Mouse (Mus musculus): ENCODE measurements around the gene Rita1. TPM values are rescaled to one million over a fixed set of nuclear protein-coding genes. Genes with fewer than 3 reads are reported as not detected.

The Rita1 gene
- polyA plus RNA-seq, 1 experiment from 2014 or later, result 8.9 TPM

DNA sequence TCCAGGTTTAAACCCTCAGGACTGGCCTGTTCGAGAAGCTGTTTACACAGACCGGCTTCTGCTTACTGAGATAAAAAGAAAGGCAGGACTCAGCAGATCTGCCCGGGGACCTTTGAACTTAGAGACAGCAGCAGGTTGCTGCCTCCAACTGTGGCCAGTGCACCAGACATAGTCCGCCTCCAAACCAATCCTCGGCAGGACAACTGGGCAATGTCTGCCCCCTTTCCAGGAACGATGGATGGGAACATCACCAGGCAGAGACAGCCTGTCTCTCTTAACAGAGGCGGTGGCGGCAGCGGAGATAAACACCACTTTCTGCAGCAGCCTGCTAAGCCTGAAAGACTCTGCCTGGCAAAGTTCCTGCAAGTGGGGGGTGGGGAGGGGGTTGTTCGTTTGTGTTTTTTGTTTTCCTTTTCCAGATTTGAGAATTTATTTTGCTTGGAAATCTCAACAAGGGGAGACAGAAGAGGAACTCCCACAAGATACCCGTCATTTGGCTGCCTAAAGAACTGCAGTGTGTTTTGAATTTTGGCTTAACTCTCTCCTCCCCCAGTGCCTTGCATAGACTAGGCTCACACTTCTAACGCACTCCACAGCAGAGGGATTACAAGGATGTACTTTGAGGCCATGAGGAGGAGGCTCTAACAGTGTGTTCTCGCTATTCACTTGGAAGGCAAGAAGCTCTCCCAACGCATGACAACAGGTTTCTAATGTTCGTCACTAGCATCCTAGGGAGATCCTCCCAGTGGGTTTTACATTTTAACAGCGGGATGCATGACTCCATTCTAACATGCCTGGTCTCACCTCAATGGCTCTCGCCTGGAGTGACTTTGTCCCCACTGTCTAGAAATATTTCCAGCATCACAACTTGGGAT lies 25.4 kb downstream of the Rita1 start:
- 10% methylated on average over 17 of the region's 17 CpGs for WGBS

DNA sequence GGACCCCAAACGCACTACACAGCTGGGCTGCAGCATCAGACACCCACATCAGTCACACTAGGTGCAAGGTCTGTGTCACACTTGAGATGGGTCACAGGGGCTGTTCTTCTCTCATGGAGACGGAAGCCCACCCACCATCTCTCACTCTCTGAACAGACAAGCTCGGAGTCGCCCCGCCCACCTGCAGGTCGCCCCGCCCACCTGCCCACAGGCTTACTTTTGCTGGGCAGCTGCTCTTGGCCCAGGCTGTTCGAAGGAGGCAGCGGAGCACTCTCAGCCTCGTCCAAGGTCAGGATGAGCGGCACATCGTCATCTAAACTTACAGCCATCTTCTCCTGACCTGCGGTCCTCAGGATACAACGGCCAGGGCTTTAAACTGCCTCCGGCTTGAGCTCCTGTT lies 27.4 kb downstream of the Rita1 start:
- Histone ChIP-seq H3K9me3 (ENCODE audit: control insufficient read depth, low read length) (no peaks in the 10 kb centered on the region), H3K4me3 (ENCODE audit: low read depth, low read length) (no peak overlapping the region), H3K36me3 (ENCODE audit: control insufficient read depth, insufficient read depth, low read length) (no peaks in the 10 kb centered on the region), H3K9ac (ENCODE audit: low read length) (no peak overlapping the region), H3K27ac (ENCODE audit: low read depth, low read length) (no peak overlapping the region), H3K4me1 (ENCODE audit: control insufficient read depth, insufficient read depth, low read length) (peaks cover 13% of the 10 kb centered on the region; the same call in 1 of the 2 replicates), H3K27me3 (ENCODE audit: control insufficient read depth, insufficient read depth, low read length) (no peaks in the 10 kb centered on the region), H3K4me2 (no peak overlapping the region)
- DNase-seq (ENCODE audit: low spot score, missing footprints) (no peak), ATAC-seq (ENCODE audit: low FRiP score) (no peak)
- WGBS, result 36% methylated on average over 15 of the region's 15 CpGs

More for the DNA sequence above, 25.4 kb downstream of the Rita1 start:
- DNase-seq (ENCODE audit: low spot score, missing footprints) (no peak), ATAC-seq (ENCODE audit: low FRiP score) (no peak)
- peaks cover 13% of the 10 kb centered on the region; the same call in 1 of the 2 replicates for H3K4me1 ChIP-seq (ENCODE audit: control insufficient read depth, insufficient read depth, low read length)
- H3K27ac ChIP-seq (ENCODE audit: low read depth, low read length), result no peak overlapping the region
- H3K9me3 ChIP-seq (ENCODE audit: control insufficient read depth, low read length), result no peaks in the 10 kb centered on the region
- peak overlapping the region; percentile 79; the same call in 1 of the 2 replicates for H3K9ac ChIP-seq (ENCODE audit: low read length)
- no peaks in the 10 kb centered on the region for H3K36me3 ChIP-seq (ENCODE audit: control insufficient read depth, insufficient read depth, low read length)
- no peaks in the 10 kb centered on the region for H3K27me3 ChIP-seq (ENCODE audit: control insufficient read depth, insufficient read depth, low read length)
- peak overlapping the region; percentile 70 for H3K4me2 ChIP-seq
- H3K4me3 ChIP-seq (ENCODE audit: low read depth, low read length), result no peak overlapping the region

DNA sequence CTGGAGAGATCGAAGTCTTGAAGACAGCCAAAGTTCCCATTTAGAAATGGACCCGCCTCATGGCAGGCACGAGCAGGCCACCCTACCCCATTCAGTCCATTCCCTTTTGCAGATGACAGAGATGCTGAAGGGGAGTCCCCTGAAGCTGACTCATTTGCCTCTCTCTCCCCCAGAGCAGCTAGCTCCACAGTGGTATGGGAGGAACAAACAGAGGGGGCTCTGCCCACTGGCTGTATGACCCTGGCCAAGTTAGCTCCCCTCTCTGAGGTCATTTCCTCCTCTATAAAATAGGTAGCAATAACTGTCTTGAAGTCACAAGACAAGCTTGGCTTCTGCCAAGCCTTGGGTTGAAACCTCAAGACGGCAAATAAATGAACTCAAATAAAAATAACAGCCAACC lies 28.9 kb downstream of the Rita1 start:
- ATAC-seq (ENCODE audit: low FRiP score) (no peak), DNase-seq (ENCODE audit: low spot score, missing footprints) (no peak)
- 95% methylated on average over 4 of the region's 4 CpGs for WGBS
- Histone ChIP-seq H3K9ac (ENCODE audit: low read length) (no peak overlapping the region), H3K27ac (ENCODE audit: low read depth, low read length) (no peak overlapping the region), H3K4me3 (ENCODE audit: low read depth, low read length) (no peak overlapping the region), H3K4me1 (ENCODE audit: control insufficient read depth, insufficient read depth, low read length) (peaks cover 16% of the 10 kb centered on the region; the same call in 1 of the 2 replicates), H3K9me3 (ENCODE audit: control insufficient read depth, low read length) (no peaks in the 10 kb centered on the region), H3K27me3 (ENCODE audit: control insufficient read depth, insufficient read depth, low read length) (no peaks in the 10 kb centered on the region), H3K36me3 (ENCODE audit: control insufficient read depth, insufficient read depth, low read length) (no peaks in the 10 kb centered on the region), H3K4me2 (no peak overlapping the region)

DNA sequence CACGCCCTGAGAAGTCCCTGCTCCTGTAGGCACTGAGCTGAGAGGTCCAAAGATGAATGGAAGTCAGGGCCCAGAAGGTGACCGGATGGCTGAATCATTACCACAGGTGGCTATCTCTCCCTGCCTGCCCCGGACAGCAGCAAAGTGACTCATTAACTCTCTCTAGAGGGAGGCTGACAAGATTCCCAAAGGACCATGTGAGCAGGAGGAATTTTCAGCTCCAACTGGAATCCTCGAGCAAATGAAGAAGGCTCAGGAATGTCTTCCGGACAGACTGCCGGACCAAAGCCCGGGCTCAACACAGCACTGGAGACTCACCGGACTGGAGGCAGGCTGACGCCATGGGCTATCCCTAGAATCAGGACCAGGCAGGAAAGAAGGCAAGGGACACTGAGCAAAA lies 30.4 kb downstream of the Rita1 start:
- H3K9me3 ChIP-seq (ENCODE audit: control insufficient read depth, low read length), result no peaks in the 10 kb centered on the region
- no peak overlapping the region for H3K4me3 ChIP-seq (ENCODE audit: low read depth, low read length)
- H3K4me2 ChIP-seq, result no peak overlapping the region
- no peak overlapping the region for H3K9ac ChIP-seq (ENCODE audit: low read length)
- no peaks in the 10 kb centered on the region for H3K27me3 ChIP-seq (ENCODE audit: control insufficient read depth, insufficient read depth, low read length)
- H3K4me1 ChIP-seq (ENCODE audit: control insufficient read depth, insufficient read depth, low read length), result peaks cover 8% of the 10 kb centered on the region; the same call in 1 of the 2 replicates
- WGBS, result 89% methylated on average over 9 of the region's 9 CpGs
- no peak overlapping the region for H3K27ac ChIP-seq (ENCODE audit: low read depth, low read length)
- ATAC-seq (ENCODE audit: low FRiP score), result no peak
- DNase-seq (ENCODE audit: low spot score, missing footprints), result no peak
- H3K36me3 ChIP-seq (ENCODE audit: control insufficient read depth, insufficient read depth, low read length), result no peaks in the 10 kb centered on the region

- Histone ChIP-seq H3K36me3 (ENCODE audit: control insufficient read depth, insufficient read depth, low read length) (no peaks in the 10 kb centered on the region), H3K4me1 (ENCODE audit: control insufficient read depth, insufficient read depth, low read length) (peaks cover 7% of the 10 kb centered on the region; the same call in 1 of the 2 replicates), H3K4me2 (no peak overlapping the region), H3K4me3 (ENCODE audit: low read depth, low read length) (no peak overlapping the region), H3K27ac (ENCODE audit: low read depth, low read length) (no peak overlapping the region), H3K9me3 (ENCODE audit: control insufficient read depth, low read length) (no peaks in the 10 kb centered on the region), H3K27me3 (ENCODE audit: control insufficient read depth, insufficient read depth, low read length) (no peaks in the 10 kb centered on the region), H3K9ac (ENCODE audit: low read length) (no peak overlapping the region)
- DNase-seq (ENCODE audit: low spot score, missing footprints) (no peak), ATAC-seq (ENCODE audit: low FRiP score) (no peak)
- WGBS, result 91% methylated on average over 26 of the region's 26 CpGs
Measured at GRCm38 (mm10) chr5:120579898-120580626, 32.3 kb downstream of the Rita1 start.

- Histone ChIP-seq H3K36me3 (ENCODE audit: control insufficient read depth, insufficient read depth, low read length) (no peaks in the 10 kb centered on the region), H3K4me2 (no peak overlapping the region), H3K9me3 (ENCODE audit: control insufficient read depth, low read length) (no peaks in the 10 kb centered on the region), H3K27ac (ENCODE audit: low read depth, low read length) (no peak overlapping the region), H3K4me3 (ENCODE audit: low read depth, low read length) (no peak overlapping the region), H3K9ac (ENCODE audit: low read length) (no peak overlapping the region), H3K4me1 (ENCODE audit: control insufficient read depth, insufficient read depth, low read length) (peaks cover 6% of the 10 kb centered on the region; the same call in 1 of the 2 replicates), H3K27me3 (ENCODE audit: control insufficient read depth, insufficient read depth, low read length) (no peaks in the 10 kb centered on the region)
- ATAC-seq (ENCODE audit: low FRiP score) (no peak), DNase-seq (ENCODE audit: low spot score, missing footprints) (no peak)
- WGBS, result 71% methylated on average over 26 of the region's 26 CpGs
Measured at GRCm38 (mm10) chr5:120579211-120579897, 33.0 kb downstream of the Rita1 start.

- DNase-seq (ENCODE audit: low spot score, missing footprints), result no peak
- no peak for ATAC-seq (ENCODE audit: low FRiP score)
- no peak overlapping the region for H3K27ac ChIP-seq (ENCODE audit: low read depth, low read length)
Measured at GRCm38 (mm10) chr5:120578504-120579081, 33.8 kb downstream of the Rita1 start.

GRCm38 (mm10) chr5:120577935-120578441 lies 34.4 kb downstream of the Rita1 start:
- Histone ChIP-seq H3K36me3 (ENCODE audit: control insufficient read depth, insufficient read depth, low read length) (no peaks in the 10 kb centered on the region), H3K4me2 (no peak overlapping the region), H3K27me3 (ENCODE audit: control insufficient read depth, insufficient read depth, low read length) (no peaks in the 10 kb centered on the region), H3K4me3 (ENCODE audit: low read depth, low read length) (no peak overlapping the region), H3K4me1 (ENCODE audit: control insufficient read depth, insufficient read depth, low read length) (peaks cover 6% of the 10 kb centered on the region; the same call in 1 of the 2 replicates), H3K27ac (ENCODE audit: low read depth, low read length) (no peak overlapping the region), H3K9me3 (ENCODE audit: control insufficient read depth, low read length) (no peaks in the 10 kb centered on the region), H3K9ac (ENCODE audit: low read length) (no peak overlapping the region)
- ATAC-seq (ENCODE audit: low FRiP score), result no peak
- WGBS, result 55% methylated on average over 10 of the region's 10 CpGs
- DNase-seq (ENCODE audit: low spot score, missing footprints), result no peak

More at GRCm38 (mm10) chr5:120578504-120579081, 33.8 kb downstream of the Rita1 start:
- Histone ChIP-seq H3K36me3 (ENCODE audit: control insufficient read depth, insufficient read depth, low read length) (no peaks in the 10 kb centered on the region), H3K9me3 (ENCODE audit: control insufficient read depth, low read length) (no peaks in the 10 kb centered on the region), H3K4me2 (no peak overlapping the region), H3K4me3 (ENCODE audit: low read depth, low read length) (no peak overlapping the region), H3K9ac (ENCODE audit: low read length) (no peak overlapping the region), H3K27me3 (ENCODE audit: control insufficient read depth, insufficient read depth, low read length) (no peaks in the 10 kb centered on the region), H3K4me1 (ENCODE audit: control insufficient read depth, insufficient read depth, low read length) (peaks cover 6% of the 10 kb centered on the region; the same call in 1 of the 2 replicates)
- WGBS, result 74% methylated on average over 12 of the region's 12 CpGs
